Mouse (Mus musculus): ENCODE measurements at regions not wholly inside any gene's neighbourhood (a gene's known extent, or its start where the extent isn't known, plus 50 kb on each side); places are given as distances from the start of the nearest gene placed in this dataset.
A peak's percentile ranks its signal among the peaks of the same experiment; 100 is the strongest.

GRCm38 (mm10) chr10:100152821-100153220 lies 137.4 kb downstream of the Kitl start:
- DNase-seq (ENCODE audit: low spot score in 2 of 2) = peak; percentile 25 to 64

- DNase-seq (ENCODE audit: low spot score in 2 of 2) = no peak
Measured at GRCm38 (mm10) chr10:100153311-100153710, 137.9 kb downstream of the Kitl start.

- no peak for DNase-seq (ENCODE audit: low spot score in 2 of 2)
Measured at GRCm38 (mm10) chr10:100155566-100155965, 140.1 kb downstream of the Kitl start.

GRCm38 (mm10) chr10:100159843-100160531 lies 144.6 kb downstream of the Kitl start:
- DNase-seq (ENCODE audit: low spot score in 2 of 2) = no peak

- DNase-seq (ENCODE audit: low spot score in 2 of 2) = no peak
Measured at GRCm38 (mm10) chr10:100160532-100160852, 145.1 kb downstream of the Kitl start.

GRCm38 (mm10) chr10:100161117-100161516 lies 145.7 kb downstream of the Kitl start:
- DNase-seq (ENCODE audit: low spot score in 2 of 2) = no peak

- DNase-seq (ENCODE audit: low spot score in 2 of 2) = no peak
Measured at GRCm38 (mm10) chr10:100164526-100164925, 149.1 kb downstream of the Kitl start.

GRCm38 (mm10) chr10:100170836-100171235 lies 155.4 kb downstream of the Kitl start:
- DNase-seq (ENCODE audit: low spot score in 2 of 2) = peak in 1 of 2 experiments; percentile 22

GRCm38 (mm10) chr10:100197673-100198072 lies 137.8 kb upstream of the Gm4301 start:
- DNase-seq (ENCODE audit: low spot score in 2 of 2) = no peak

GRCm38 (mm10) chr10:100199090-100199690 lies 136.3 kb upstream of the Gm4301 start:
- DNase-seq (ENCODE audit: low spot score in 2 of 2) = no peak

GRCm38 (mm10) chr10:100200431-100200830 lies 135.0 kb upstream of the Gm4301 start:
- DNase-seq (ENCODE audit: low spot score in 2 of 2) = no peak

- DNase-seq (ENCODE audit: low spot score in 2 of 2) = no peak
Measured at GRCm38 (mm10) chr10:100206617-100207530, 128.6 kb upstream of the Gm4301 start.

GRCm38 (mm10) chr10:100210684-100211083 lies 124.8 kb upstream of the Gm4301 start:
- DNase-seq (ENCODE audit: low spot score in 2 of 2) = peak in 1 of 2 experiments; percentile 19

GRCm38 (mm10) chr10:100224459-100225097 lies 110.9 kb upstream of the Gm4301 start:
- DNase-seq (ENCODE audit: low spot score in 2 of 2) = no peak

GRCm38 (mm10) chr10:100259235-100259900 lies 76.1 kb upstream of the Gm4301 start:
- no peak for DNase-seq (ENCODE audit: low spot score in 2 of 2)

- peak in 1 of 2 experiments; percentile 8 for DNase-seq (ENCODE audit: low spot score in 2 of 2)
Measured at GRCm38 (mm10) chr10:100263447-100263846, 72.0 kb upstream of the Gm4301 start.

- no peak for DNase-seq (ENCODE audit: low spot score in 2 of 2)
Measured at GRCm38 (mm10) chr10:100264066-100264465, 71.4 kb upstream of the Gm4301 start.

GRCm38 (mm10) chr10:100282471-100282870 lies 53.0 kb upstream of the Gm4301 start:
- DNase-seq (ENCODE audit: low spot score in 2 of 2) = no peak

Data from frontal cortex, postnatal 36 days (tissue).